Mouse (Mus musculus): ENCODE results near the gene Nle1.

DNA sequence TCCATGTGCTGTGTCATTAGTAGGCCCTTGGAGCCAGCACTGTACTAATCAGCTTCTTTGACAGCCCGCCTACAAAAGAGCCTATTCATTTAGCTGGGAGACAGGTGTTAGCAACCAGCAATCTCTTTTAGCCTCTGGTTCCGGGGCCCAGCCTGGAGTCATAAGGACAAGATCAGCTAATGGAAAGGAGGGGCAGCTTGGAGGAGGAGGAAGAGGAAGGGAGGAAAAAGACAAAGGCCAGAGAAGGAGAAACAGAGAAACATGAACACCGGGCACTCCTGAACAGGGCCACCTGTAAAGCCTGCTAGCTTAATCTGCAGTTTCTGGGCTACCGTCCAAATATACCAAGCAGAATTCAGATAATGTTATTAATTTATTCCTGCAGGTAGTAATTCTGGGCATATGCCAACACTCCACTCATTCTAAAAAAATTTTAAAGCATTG lies 44.7 kb downstream of the Nle1 start:
- TF ChIP-seq POLR2A (IDR thresholded peaks at IDR 0.05; ENCODE audit: low read depth, low read length) = no peak
- no peak for TF ChIP-seq CTCF (IDR thresholded peaks at IDR 0.05; ENCODE audit: extremely low read depth, insufficient read depth, insufficient read length, insufficient replicate concordance)
